Mouse (Mus musculus): Measurements from ENCODE around the gene Slc7a5.

- TF ChIP-seq CTCF (IDR thresholded peaks at IDR 0.05; ENCODE audit: low read depth, low read length), result no peak
- TF ChIP-seq POLR2A (IDR thresholded peaks at IDR 0.05; ENCODE audit: insufficient read depth, low read length), result no peak
Measured at GRCm38 (mm10) chr8:121885433-121885832, 22.1 kb downstream of the Slc7a5 start.
